Mouse (Mus musculus) 3134 (cell line): ENCODE results near the gene Acot11.
A peak's percentile ranks its signal among the peaks of the same experiment; 100 is the strongest.
"Not testable (repeated sequence)": the region's sequence is repeated elsewhere in the genome, so short reads cannot be mapped to it uniquely, and the experiment has no call there.

Experiments
- DNase-seq: peaks from one replicate; pipeline ENCODE4 v3.0.0-alpha.2; 2011; ENCODE audit warnings: low spot score; ENCODE audit not compliant: insufficient read length; ENCODE audit errors: extremely low read depth

The Acot11 gene

GRCm38 (mm10) chr4:106780045-106780444 is 24.8 kb downstream of the Acot11 start:
- no peak for DNase-seq

GRCm38 (mm10) chr4:106778116-106778788 is 26.5 kb downstream of the Acot11 start:
- DNase-seq = peak; percentile 68

GRCm38 (mm10) chr4:106776998-106777397 is 27.8 kb downstream of the Acot11 start:
- no peak for DNase-seq

GRCm38 (mm10) chr4:106775767-106776166 is 29.0 kb downstream of the Acot11 start:
- not testable (repeated sequence) for DNase-seq

DNA sequence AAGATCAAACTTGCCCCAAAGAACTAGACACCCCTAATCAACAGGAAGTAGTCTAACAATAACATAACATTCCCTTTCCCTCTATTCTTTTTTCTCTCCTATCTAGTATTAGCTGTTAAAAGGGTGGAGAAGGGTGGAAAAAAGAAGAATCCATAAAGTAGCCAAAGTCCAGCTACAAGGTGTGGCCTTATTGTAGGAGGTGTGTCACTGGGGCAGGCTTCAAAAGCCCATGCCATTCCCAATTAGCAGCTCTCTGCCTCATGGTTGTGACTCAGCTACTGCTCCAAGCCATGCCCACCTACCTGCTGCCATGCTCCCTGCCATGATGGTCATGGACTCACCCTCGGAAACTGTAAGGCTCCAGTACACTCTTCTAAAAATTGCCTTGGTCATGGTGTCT is 32.2 kb downstream of the Acot11 start:
- DNase-seq = no peak

GRCm38 (mm10) chr4:106769306-106769705 is 35.5 kb downstream of the Acot11 start:
- no peak for DNase-seq

- DNase-seq = no peak
Observed at GRCm38 (mm10) chr4:106764166-106764565, 40.6 kb downstream of the Acot11 start.

- DNase-seq = no peak
Observed at GRCm38 (mm10) chr4:106751726-106752125, 53.1 kb downstream of the Acot11 start.

DNA sequence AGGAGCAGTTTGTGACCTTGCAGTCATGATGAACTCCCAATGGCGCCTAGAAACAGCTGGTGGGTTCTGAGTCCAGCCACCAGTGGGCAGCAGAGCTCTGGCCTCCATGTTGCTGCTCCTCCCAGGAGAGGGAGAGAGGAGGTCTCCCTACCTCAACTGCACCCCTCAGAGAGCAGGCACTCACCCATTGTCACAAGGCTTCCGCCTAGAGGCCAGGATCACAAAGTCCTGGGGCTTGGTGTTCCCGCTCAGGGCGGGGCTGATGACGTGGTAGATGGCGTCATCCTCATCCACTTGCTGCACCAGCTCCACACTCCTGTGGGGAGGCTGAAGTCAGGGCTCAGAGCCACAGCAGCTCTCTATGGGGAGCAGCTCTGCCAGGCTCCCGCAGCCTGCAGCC is 55.1 kb downstream of the Acot11 start:
- peak; percentile 51 for DNase-seq

GRCm38 (mm10) chr4:106747001-106747580 is 57.7 kb downstream of the Acot11 start:
- DNase-seq = no peak

GRCm38 (mm10) chr4:106745862-106746261 is 58.9 kb downstream of the Acot11 start:
- no peak for DNase-seq

DNA sequence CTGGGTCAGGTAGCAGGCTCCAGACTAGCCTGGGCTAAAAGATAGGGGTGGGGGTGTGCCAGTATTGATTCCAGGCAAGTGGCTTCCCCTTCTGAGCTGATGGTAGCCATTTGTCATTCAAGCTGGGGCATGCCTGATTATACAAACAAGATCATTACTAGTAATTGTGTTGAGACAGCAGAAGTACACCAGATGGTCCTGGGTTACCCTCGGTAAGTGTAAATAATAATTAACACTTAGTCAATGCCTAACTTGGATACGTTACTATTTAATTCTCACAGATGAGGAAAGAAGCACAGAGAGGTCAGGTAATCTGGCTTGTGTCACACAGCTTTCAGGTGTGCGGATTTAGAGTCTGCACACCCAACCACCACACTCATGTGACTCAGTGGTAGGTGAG is 66.9 kb downstream of the Acot11 start:
- DNase-seq = no peak

DNA sequence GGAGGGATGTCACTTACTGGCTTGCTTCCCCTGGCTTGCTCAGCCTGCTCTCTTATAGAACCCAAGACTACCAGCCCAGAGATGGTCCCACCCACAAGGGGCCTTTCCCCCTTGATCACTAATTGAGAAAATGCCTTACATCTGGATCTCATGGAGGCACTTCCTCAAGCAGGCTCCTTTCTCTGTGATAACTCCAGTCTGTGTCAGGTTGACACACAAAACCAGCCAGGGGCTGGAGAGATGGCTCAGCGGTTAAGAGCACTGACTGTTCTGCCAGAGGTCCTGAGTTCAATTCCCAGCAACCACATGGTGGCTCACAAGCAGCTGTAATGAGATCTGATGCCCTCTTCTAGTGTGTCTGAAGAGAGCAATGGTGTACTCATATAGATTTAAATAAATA is 67.9 kb downstream of the Acot11 start:
- not testable (repeated sequence) for DNase-seq

DNA sequence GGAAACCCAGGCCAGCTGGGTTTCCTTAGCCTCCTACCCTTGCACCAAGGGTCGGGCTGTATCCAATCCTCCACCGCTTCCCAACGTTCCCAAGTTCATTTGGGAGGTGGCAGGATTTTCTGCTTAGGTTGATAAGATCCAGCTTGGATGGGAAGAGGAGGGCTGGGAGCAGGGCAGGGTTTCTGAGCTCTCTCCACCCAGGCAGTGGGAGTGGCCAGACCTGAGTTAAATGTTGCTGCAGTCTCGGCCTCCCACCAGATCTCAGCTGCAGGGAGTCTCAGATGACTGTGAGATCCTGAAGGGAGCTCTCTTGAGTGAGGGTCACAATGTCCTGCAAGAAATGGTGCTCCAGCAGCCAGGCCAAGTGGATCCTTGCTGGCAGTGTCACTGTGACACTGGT is 71.2 kb downstream of the Acot11 start, which contains the start of gene Fam151a:
TSS of gene Fam151a (plus strand) at position 254 of the 400 bp plus-strand sequence.
- DNase-seq = no peak

DNA sequence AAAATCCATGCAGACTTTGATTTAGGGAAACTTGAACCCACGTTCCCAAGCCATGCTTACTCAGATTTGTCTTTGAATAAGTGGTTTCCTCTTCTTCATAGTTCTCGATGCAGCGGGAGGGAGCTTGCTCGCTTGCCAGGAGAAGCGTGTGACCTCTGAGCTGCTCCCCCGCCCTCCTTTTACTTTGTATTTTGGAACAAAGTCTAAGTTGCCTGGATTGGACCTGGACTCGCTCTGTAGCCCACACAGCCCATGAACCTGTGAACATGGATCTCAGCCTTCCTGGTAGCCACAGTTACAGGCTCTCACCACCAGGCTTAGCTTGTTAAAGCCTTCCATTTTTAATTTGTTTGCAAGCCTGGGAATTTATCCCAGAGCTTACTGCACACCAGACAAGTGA is 74.0 kb downstream of the Acot11 start, which contains the start of gene Mroh7:
TSS of gene Mroh7 (minus strand) at position 112 of the 400 bp plus-strand sequence.
- DNase-seq = no peak

DNA sequence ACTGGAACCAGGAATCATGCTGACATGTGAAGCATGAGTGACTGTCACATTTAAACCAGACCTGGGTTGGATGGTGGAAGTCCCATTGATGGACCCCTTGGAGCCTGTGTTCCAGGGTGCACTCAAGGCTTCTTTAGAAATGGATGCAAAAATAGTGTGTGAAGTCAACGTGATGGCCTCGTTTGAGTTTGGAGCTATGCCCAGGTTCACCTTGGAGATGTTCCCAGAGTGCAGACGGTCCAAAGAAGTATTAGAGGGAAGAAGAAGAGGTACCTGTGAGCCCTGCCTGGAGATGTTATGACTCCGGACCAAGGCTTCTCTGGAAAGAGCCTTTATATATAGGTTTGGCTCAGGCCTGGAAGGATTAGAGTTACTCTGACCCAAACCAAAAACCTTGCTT is 84.2 kb downstream of the Acot11 start:
- DNase-seq = no peak

GRCm38 (mm10) chr4:106713622-106714021 is 91.2 kb downstream of the Acot11 start:
- no peak for DNase-seq

DNA sequence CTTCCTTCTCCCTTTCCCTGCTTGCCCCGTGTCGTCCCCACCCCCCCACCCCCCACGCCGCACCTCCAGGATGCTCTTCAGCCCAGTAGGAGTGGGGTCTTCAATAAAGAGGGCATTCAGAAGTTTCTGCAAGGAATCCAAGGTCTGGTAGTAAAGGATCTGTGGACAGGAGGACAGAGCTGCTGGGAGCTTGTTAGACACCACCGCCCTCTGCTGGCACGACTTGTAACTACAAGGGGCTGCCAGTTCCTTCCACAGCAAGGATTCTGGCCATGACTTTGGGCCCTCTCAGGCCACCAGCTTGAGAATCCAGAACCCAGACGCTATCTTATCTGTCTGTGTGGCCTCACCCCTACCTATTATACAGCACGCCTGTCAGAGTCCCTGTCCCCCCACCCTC is 96.4 kb downstream of the Acot11 start:
- DNase-seq = peak; percentile 40

- DNase-seq = no peak
Observed at GRCm38 (mm10) chr4:106707957-106708356, 96.8 kb downstream of the Acot11 start.

GRCm38 (mm10) chr4:106705096-106705665 is 99.6 kb downstream of the Acot11 start:
- no peak for DNase-seq

GRCm38 (mm10) chr4:106704416-106704815 is 100.4 kb downstream of the Acot11 start:
- no peak for DNase-seq

GRCm38 (mm10) chr4:106703956-106704355 is 100.8 kb downstream of the Acot11 start:
- no peak for DNase-seq
